Mouse (Mus musculus): ENCODE measurements at regions not wholly inside any gene's neighbourhood (a gene's known extent, or its start where the extent isn't known, plus 50 kb on each side); places are given as distances from the start of the nearest gene placed in this dataset.

- TF ChIP-seq ZNF384 (IDR thresholded peaks at IDR 0.05; ENCODE audit: low read depth, low read length) (no peak), CHD2 (IDR thresholded peaks at IDR 0.05; ENCODE audit: low read depth, low read length) (no peak), ZC3H11A (IDR thresholded peaks at IDR 0.05; ENCODE audit: borderline replicate concordance, low read depth, low read length) (no peak), HCFC1 (IDR thresholded peaks at IDR 0.05; ENCODE audit: borderline replicate concordance, insufficient read depth, low read length) (no peak), MAFK (IDR thresholded peaks at IDR 0.05; ENCODE audit: insufficient read depth, low read depth, low read length) (no peak)
These were observed 68.6 kb upstream of the Foxk1 start for GRCm38 (mm10) chr5:142332744-142333143.

All from ES-E14 (cell line).